Mouse (Mus musculus) cerebellum, postnatal 36 days (tissue): ENCODE measurements around the gene Spaca9.

Experiments
- DNase-seq, 2 experiments: peaks; one replicate each; pipeline ENCODE4 v3.0.0; 2021 to 2022; ENCODE audit warnings: mixed read lengths in 2 of 2

Spaca9 gene

DNA sequence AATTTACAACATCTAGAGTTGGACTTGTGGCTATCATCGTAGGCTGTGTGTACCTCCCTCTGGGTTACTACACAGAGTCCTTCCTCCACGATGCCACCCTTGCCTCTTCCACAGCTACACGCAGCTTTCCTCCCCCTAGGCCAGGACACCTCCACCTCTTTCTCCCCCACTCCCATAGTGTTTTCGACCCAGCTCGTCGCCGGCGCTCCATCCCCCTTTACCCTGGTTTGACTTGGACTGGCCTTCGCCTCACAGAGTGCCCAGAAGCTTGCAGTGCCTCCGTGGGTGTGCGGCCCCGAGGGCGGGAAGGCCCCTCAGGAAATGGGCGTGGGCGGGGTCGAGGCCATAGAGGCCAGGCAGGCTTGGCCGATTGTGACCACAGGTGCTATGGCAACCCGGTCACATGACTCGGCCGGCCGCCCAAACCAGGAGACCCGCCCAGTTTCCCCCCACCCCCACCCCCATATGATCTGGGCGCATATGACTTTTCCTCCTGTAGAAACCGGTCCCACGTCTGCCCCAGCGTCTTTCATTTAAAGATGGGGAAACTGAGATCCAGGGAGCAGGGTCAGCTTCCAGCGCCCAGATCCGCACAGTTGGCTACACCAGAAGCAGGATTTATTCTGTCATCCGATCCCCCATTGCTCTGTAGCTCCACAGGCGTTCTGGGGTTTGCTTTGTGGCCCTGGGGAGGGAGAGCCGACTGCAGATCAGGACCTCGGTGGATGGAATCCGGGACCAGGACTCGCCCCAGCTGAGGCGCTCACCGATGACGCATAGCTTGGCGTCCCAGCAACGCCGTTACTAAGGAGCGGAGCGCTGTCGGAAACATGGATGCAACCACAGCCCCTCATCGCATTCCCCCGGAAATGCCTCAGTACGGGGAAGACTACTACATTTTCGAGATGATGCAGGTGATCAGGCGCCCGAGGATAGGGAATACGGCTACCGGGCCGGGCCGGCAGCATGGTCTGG is at the start of gene Spaca9, which contains the start of gene Ak8:
Spaca9 (minus strand) TSS at position 367 of the 975 bp plus-strand sequence.
Ak8 (plus strand) TSS at position 804 of the 975 bp plus-strand sequence.
- DNase-seq, result peak; percentile 76 to 81

DNA sequence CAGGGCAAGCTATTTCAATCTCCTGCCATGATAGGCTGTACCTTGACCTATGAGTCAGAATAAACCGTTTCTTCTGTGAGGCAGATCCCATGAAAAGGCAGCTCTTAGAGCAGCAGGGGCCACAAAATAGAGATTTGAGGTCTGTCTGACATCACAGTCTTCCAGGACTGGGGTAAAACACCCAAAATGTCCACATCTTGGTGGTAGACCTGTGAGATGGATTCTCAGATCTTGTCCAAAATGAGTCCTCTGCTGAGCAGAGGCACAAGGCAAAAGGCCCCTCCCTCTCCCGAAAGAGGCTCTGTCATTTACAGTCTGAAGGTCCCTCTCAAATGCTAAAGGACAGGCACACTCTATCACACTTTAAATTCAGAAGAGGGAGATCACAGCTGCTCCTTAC is 48.2 kb upstream of the Spaca9 start:
- no peak for DNase-seq

- DNase-seq, result no peak
These were observed 47.3 kb upstream of the Spaca9 start for GRCm38 (mm10) chr2:28746682-28747332.

GRCm38 (mm10) chr2:28742701-28743100 is 43.2 kb upstream of the Spaca9 start:
- no peak for DNase-seq

- no peak for DNase-seq
These were observed 40.6 kb upstream of the Spaca9 start for GRCm38 (mm10) chr2:28740159-28740558.

- DNase-seq, result peak; percentile 52 to 61
These were observed 37.6 kb upstream of the Spaca9 start for GRCm38 (mm10) chr2:28737112-28737511.

- no peak for DNase-seq
These were observed 31.1 kb upstream of the Spaca9 start for GRCm38 (mm10) chr2:28730676-28731075.

GRCm38 (mm10) chr2:28727786-28728404 is 28.4 kb upstream of the Spaca9 start:
- DNase-seq, result no peak

DNA sequence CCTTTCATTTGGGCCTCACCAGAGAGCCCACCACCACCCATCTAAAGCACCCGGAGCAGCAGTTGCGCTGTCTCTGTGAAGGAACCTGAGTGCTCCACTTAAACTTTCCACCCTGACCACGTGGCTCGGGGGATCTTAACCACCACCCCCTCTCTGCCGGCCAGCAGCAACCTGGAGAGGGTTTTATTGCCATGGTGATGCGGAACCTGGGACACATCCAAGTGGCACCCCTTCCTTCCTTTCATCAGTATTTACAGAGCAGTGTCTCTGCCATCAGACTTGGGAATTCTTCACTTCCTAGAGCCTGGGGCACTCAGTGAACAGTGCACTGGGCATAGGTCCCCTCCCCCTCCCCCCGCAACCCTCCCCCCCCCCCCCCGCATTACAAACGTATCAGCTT is 24.4 kb upstream of the Spaca9 start:
- DNase-seq, result no peak

DNA sequence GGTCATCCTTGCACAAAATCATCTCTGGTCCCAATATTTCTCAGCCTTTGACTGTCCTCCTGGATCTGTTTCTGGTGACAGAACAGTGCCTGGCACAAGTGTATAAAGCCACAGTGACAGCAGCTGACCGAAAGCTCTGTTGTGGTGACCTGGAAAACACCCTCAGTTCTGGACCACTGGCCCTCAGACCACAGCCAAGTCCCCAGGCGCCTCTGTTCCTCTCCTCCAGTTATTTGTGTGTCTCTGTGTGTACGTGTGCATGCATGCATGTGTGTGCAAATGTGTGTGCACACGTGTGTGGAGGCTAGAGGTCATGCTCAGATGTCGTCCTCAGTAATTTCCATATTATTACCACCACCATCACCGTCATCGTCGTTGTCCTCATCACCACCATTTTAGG is 22.9 kb upstream of the Spaca9 start:
- DNase-seq, result no peak

DNA sequence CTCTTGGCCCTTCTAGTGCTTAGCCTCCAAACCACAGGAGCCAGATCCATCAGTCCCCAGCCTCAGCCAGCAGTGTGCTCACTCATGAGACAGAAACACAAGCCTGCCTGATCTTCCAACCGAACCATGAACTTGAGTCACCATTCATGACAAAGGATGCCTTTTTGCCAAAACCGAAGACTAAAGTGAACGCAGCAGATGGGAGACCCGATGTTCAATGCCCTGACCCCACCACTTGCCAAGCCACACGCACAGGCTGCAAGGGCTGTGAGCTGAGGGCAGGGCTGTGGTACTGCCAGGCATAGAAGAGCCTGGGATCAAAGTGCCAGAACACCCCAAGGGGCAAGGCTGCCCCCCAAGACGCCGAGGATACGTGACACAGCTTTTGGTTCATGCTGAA is 13.5 kb upstream of the Spaca9 start:
- no peak for DNase-seq

DNA sequence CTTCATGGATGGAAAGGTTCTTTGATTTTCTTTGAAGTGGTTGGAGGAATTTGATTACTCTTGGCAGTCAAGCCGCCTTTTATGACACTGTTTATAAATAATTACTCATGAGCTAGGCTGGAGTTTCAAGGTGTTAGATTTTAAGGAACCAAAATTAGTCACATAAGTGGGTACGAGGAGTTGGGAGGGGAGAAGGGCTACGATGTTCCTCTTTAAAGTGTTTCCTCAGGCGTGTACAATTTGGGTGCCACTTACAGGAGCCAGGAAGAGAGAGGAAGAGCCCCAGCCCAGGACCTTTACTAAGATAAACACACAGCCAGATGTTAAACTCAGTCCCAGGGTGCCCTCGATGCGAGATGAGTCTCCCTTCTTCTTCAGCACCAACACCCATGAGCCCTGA is 7.3 kb upstream of the Spaca9 start:
- no peak for DNase-seq

GRCm38 (mm10) chr2:28706106-28706636 is 6.6 kb upstream of the Spaca9 start:
- DNase-seq, result no peak

- no peak for DNase-seq
These were observed 2.2 kb upstream of the Spaca9 start for GRCm38 (mm10) chr2:28701646-28702262.

DNA sequence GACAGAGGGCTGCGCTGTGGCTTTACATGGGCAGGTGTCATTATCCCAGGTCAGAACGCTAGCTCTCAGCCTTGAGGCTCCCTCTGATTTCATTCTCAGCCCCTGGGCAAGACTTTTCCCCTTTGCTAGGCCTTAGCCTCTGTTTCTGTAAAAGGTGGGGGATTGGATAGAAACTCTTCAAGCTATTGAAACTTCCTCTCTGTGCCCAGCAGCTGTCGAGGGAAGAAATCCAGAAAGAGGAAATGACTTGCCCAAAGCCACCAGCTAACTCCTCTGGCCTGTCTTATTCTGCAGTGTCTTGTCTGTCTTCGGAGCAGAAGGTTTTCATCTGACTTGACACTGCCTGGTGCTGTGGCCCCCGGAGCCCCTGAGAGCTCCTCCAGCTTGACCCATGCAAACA is 961 bp downstream of the Spaca9 start:
- no peak for DNase-seq

DNA sequence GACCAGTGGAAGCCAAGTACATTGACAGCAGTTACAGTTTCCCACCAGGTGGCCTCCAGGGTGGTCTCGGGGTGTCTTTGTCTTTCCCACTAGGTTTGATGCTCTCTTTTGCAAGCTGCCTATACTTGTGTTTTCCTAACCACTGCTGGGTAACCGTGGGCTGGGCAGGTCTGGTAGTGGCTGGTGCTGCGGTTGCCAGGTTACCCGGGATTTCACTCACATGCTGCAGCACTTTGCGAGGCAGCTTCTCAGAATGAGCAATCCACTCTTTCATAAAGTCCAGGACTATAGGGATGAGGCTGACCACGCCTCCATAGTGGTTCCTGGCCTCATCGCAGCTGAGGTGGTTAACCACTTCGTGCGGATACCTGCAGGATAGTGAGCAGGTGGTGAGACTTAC is 6.8 kb downstream of the Spaca9 start:
- no peak for DNase-seq

- no peak for DNase-seq
These were observed 11.1 kb downstream of the Spaca9 start for GRCm38 (mm10) chr2:28688431-28688830.

DNA sequence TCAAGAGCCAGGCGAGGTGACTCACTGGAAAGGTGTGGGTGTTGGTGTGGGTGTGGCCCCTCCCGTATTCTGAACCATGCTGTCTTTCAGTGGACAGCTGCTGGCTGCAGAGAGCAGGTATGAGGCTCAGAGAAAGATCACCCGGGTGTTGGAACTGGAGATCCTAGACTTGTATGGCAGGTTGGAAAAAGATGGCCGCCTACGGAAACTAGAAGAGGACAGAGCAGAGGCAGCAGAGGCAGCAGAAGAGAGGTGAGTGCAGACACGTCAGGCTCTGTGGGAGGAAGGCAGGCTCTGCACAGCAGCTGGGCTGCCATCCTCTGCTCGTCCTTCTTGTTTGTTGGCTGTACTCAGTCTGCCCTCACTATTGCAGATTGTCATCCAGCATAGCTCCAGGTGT is 13.6 kb downstream of the Spaca9 start:
- DNase-seq, result no peak

- peak; percentile 47 to 51 for DNase-seq
These were observed 17.8 kb downstream of the Spaca9 start for GRCm38 (mm10) chr2:28681718-28682117.

GRCm38 (mm10) chr2:28680710-28681109 is 18.8 kb downstream of the Spaca9 start:
- peak in 1 of 2 experiments; percentile 41 for DNase-seq

DNA sequence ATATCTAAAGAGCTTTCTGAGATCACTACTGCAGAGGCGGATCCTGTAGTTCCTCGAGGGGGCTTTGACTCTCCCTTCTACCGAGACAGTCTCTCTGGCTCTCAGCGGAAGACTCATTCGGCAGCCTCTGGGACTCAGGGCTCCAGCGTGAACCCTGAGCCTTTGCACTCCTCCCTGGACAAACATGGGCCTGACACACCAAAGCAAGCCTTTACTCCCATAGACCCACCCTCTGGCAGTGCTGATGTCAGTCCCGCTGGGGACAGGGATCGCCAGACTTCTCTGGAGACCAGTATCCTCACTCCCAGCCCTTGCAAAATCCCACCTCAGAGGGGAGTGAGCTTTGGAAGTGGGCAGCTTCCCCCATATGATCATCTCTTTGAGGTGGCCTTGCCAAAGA is 23.5 kb downstream of the Spaca9 start:
- no peak for DNase-seq

- DNase-seq, result no peak
These were observed 28.1 kb downstream of the Spaca9 start for GRCm38 (mm10) chr2:28671438-28671837.

DNA sequence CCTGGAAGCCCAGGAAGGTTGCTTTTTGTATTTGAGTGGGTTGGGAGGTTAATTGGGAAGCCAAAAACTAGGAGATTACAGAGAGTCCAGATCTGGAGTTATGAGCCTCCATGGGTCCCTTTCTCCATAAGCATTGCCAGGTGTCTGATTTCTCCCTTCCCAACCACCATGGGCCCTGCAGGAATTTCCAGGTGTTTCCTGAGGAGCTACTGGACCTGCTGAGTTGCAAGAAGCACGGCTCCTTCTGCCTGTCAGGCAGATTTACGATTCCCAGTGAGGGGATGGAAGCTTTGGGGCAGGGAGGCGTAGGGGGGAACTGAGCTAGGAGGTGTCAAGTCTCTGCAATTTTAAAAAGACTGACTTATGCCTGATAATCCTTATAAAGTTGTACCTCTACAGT is 33.7 kb downstream of the Spaca9 start:
- DNase-seq, result no peak
